Mouse (Mus musculus): ENCODE measurements around the gene Dimt1.
"Not testable (repeated sequence)": the region's sequence is repeated elsewhere in the genome, so short reads cannot be mapped to it uniquely, and the experiment has no call there.

The Dimt1 gene

GRCm38 (mm10) chr13:106946594-106947540, at the start of gene Dimt1:
Gene Dimt1, plus strand, starts transcription at chr13:106947127.
- peak; percentile 96 to 98 for DNase-seq

- DNase-seq, result no peak
These were observed 42.3 kb upstream of the Dimt1 start for GRCm38 (mm10) chr13:106904637-106905036.

GRCm38 (mm10) chr13:106905154-106905553, 41.8 kb upstream of the Dimt1 start:
- DNase-seq, result not testable (repeated sequence)

- peak; percentile 27 to 35 for DNase-seq
These were observed 39.7 kb upstream of the Dimt1 start for GRCm38 (mm10) chr13:106907273-106907672.

GRCm38 (mm10) chr13:106910096-106910495, 36.8 kb upstream of the Dimt1 start:
- no peak for DNase-seq

GRCm38 (mm10) chr13:106913125-106913736, 33.7 kb upstream of the Dimt1 start:
- no peak for DNase-seq

GRCm38 (mm10) chr13:106918322-106919050, 28.4 kb upstream of the Dimt1 start:
- DNase-seq, result peak; percentile 22 to 77

- DNase-seq, result not testable (repeated sequence)
These were observed 21.0 kb upstream of the Dimt1 start for GRCm38 (mm10) chr13:106925921-106926320.

GRCm38 (mm10) chr13:106928296-106928695, 18.6 kb upstream of the Dimt1 start:
- DNase-seq, result no peak

- DNase-seq, result peak in 1 of 2 experiments; percentile 10
These were observed 17.7 kb upstream of the Dimt1 start for GRCm38 (mm10) chr13:106929201-106929600.

GRCm38 (mm10) chr13:106935871-106936255, 11.1 kb upstream of the Dimt1 start:
- no peak for DNase-seq

GRCm38 (mm10) chr13:106936256-106937137, 10.4 kb upstream of the Dimt1 start, which contains the start of gene Ipo11:
Gene Ipo11, minus strand, starts transcription at chr13:106936958.
- DNase-seq, result peak; percentile 98

GRCm38 (mm10) chr13:106937138-106937472, 9.8 kb upstream of the Dimt1 start:
- DNase-seq, result no peak

- peak; percentile 13 to 18 for DNase-seq
These were observed 5.5 kb upstream of the Dimt1 start for GRCm38 (mm10) chr13:106941211-106941976.

GRCm38 (mm10) chr13:106942721-106943120, 4.2 kb upstream of the Dimt1 start:
- no peak for DNase-seq

GRCm38 (mm10) chr13:106945518-106945917, 1.4 kb upstream of the Dimt1 start:
- no peak for DNase-seq

- DNase-seq, result peak in 1 of 2 experiments; percentile 13
These were observed 656 bp downstream of the Dimt1 start for GRCm38 (mm10) chr13:106947583-106947982.

GRCm38 (mm10) chr13:106954880-106955279, 8.0 kb downstream of the Dimt1 start:
- DNase-seq, result no peak

- no peak for DNase-seq
These were observed 10.6 kb downstream of the Dimt1 start for GRCm38 (mm10) chr13:106957554-106957953.

GRCm38 (mm10) chr13:106958286-106958685, 11.4 kb downstream of the Dimt1 start:
- no peak for DNase-seq

- DNase-seq, result no peak
These were observed 13.6 kb downstream of the Dimt1 start for GRCm38 (mm10) chr13:106960557-106960956.

Data from cerebellum, postnatal 10 days (tissue).